Mouse (Mus musculus): Measurements from ENCODE around the gene Lmln.

GRCm38 (mm10) chr16:33055655-33056054 lies 6.7 kb upstream of the Lmln start:
- TF ChIP-seq ZC3H11A (IDR thresholded peaks at IDR 0.05; ENCODE audit: borderline replicate concordance, low read depth, low read length) = no peak
- no peak for TF ChIP-seq MAFK (IDR thresholded peaks at IDR 0.05; ENCODE audit: insufficient read depth, low read depth, low read length)
